Mouse (Mus musculus): ENCODE measurements around the gene Myd88. TPM values are rescaled to one million over a fixed set of nuclear protein-coding genes. Genes with fewer than 3 reads are reported as not detected.
"Not testable (repeated sequence)": the region's sequence is repeated elsewhere in the genome, so short reads cannot be mapped to it uniquely, and the experiment has no call there.

Gene Myd88
- total and polyA plus RNA-seq, 3 experiments: 14.3 to 53.6 (median 22.7) TPM

GRCm38 (mm10) chr9:119371251-119371650 is 30.0 kb upstream of the Myd88 start:
- no peak for DNase-seq (ENCODE audit: extremely low read depth)
- peaks cover 26 to 35% of the 10 kb centered on the region in 2 experiments for H3K36me3 ChIP-seq (replicated peaks in 1 of 2; ENCODE audit: control insufficient read depth in 1 of 2, insufficient read depth in 1 of 2, low read length in 1 of 2)
- no peaks in the 10 kb centered on the region for H3K27me3 ChIP-seq (replicated peaks)
- in situ Hi-C loops (cut with MboI; ENCODE audit: low pct_ligation_motif_present, low pct_unique_long_range_greater_than_20kb, low sequenced_read_pairs) (no loop called here), dilution Hi-C loops (cut with MboI; ENCODE audit: extremely low pct_ligation_motif_present, extremely low pct_unique_long_range_greater_than_20kb, low sequenced_read_pairs) (no loop called here)
- no peak overlapping the region for H3K4me2 ChIP-seq (ENCODE audit: insufficient read depth, low read depth, poor library complexity, severe bottlenecking)
- H3K27ac ChIP-seq (ENCODE audit: insufficient read depth, low read depth): no peak overlapping the region
- no peak overlapping the region for H3K9ac ChIP-seq (ENCODE audit: insufficient read depth, low read depth)
- H3K4me1 ChIP-seq (ENCODE audit: control insufficient read depth in 1 of 2, insufficient read depth in 2 of 2): 0 out of 4 replicates have a peak, but pooled peaks cover 0 to 3% of the 10 kb centered on the region in 2 experiments
- no peaks in the 10 kb centered on the region for H3K9me3 ChIP-seq (replicated peaks; ENCODE audit: low read length)
- H3K79me2 ChIP-seq (replicated peaks; ENCODE audit: control insufficient read depth, extremely low read depth, insufficient read depth, poor library complexity, severe bottlenecking): no peaks in the 10 kb centered on the region
- no peak overlapping the region for H3K4me3 ChIP-seq (replicated peaks in 1 of 3; ENCODE audit: low read depth in 2 of 3, low read length in 2 of 3, poor library complexity in 1 of 3)
- no peak for TF ChIP-seq USF1 (IDR thresholded peaks at IDR 0.05; ENCODE audit: low read depth, low read length)
- TF ChIP-seq ZC3H11A (IDR thresholded peaks at IDR 0.05; ENCODE audit: low read depth, low read length): no peak
- no peak for TF ChIP-seq MAFK (IDR thresholded peaks at IDR 0.05; ENCODE audit: insufficient replicate concordance, low read length)
- no peak for TF ChIP-seq ZNF384 (IDR thresholded peaks at IDR 0.05; ENCODE audit: low read depth, low read length)
- TF ChIP-seq UBTF (IDR thresholded peaks at IDR 0.05; ENCODE audit: low read depth, low read length): no peak
- no peak for TF ChIP-seq NRF1 (IDR thresholded peaks at IDR 0.05; ENCODE audit: low read depth, low read length)
- TF ChIP-seq NELFE (IDR thresholded peaks at IDR 0.05; ENCODE audit: low read depth, low read length): no peak
- TF ChIP-seq SMC3 (IDR thresholded peaks at IDR 0.05; ENCODE audit: low read depth, low read length): no peak

- H3K4me2 ChIP-seq (ENCODE audit: insufficient read depth, low read depth, poor library complexity, severe bottlenecking); dilution Hi-C loops (cut with MboI; ENCODE audit: extremely low pct_ligation_motif_present, extremely low pct_unique_long_range_greater_than_20kb, low sequenced_read_pairs); H3K4me3 ChIP-seq (replicated peaks in 1 of 3; ENCODE audit: low read depth in 2 of 3, low read length in 2 of 3, poor library complexity in 1 of 3); H3K79me2 ChIP-seq (replicated peaks; ENCODE audit: control insufficient read depth, extremely low read depth, insufficient read depth, poor library complexity, severe bottlenecking); DNase-seq (ENCODE audit: extremely low read depth); H3K9ac ChIP-seq (ENCODE audit: insufficient read depth, low read depth); in situ Hi-C loops (cut with MboI; ENCODE audit: low pct_ligation_motif_present, low pct_unique_long_range_greater_than_20kb, low sequenced_read_pairs); H3K27me3 ChIP-seq (replicated peaks); H3K9me3 ChIP-seq (replicated peaks; ENCODE audit: low read length); H3K4me1 ChIP-seq (ENCODE audit: control insufficient read depth in 1 of 2, insufficient read depth in 2 of 2); H3K27ac ChIP-seq (ENCODE audit: insufficient read depth, low read depth): not testable (repeated sequence)
- peaks cover 26 to 37% of the 10 kb centered on the region in 2 experiments for H3K36me3 ChIP-seq (replicated peaks in 1 of 2; ENCODE audit: control insufficient read depth in 1 of 2, insufficient read depth in 1 of 2, low read length in 1 of 2)
- TF ChIP-seq SMC3 (IDR thresholded peaks at IDR 0.05; ENCODE audit: low read depth, low read length) (peak; percentile 14; the same call in 1 of the 2 replicates), CTCF (conservative IDR thresholded peaks at IDR 0.05 in 1 of 2, IDR thresholded peaks at IDR 0.05 in 1 of 2; ENCODE audit: low read depth in 2 of 2, low read length in 2 of 2) (peak in 1 of 2 experiments; percentile 54; a peak in 2 of 4 replicates)
Observed at GRCm38 (mm10) chr9:119370770-119371169, 29.6 kb upstream of the Myd88 start.

DNA sequence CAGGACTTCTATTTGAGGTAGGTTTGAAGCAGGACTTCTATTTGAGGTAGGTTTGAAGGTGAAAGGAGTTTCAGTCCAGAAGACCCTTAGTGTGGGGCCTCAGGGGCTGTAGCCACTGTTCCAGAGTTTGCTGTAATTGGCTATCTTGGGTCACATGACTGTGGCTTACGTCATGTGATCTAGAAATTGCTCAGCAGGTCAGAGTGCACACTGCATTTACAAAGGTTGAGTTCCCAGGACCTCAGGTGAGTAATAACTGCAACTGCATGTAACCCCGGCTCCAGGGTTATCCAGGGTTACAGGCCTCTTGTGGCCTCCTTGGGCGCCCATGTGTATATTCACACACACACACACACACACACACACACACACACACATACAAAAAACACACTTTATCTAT is 27.2 kb upstream of the Myd88 start:
- Histone ChIP-seq H3K27me3 (replicated peaks) (no peaks in the 10 kb centered on the region), H3K27ac (ENCODE audit: insufficient read depth, low read depth) (no peak overlapping the region), H3K9ac (ENCODE audit: insufficient read depth, low read depth) (no peak overlapping the region), H3K9me3 (replicated peaks; ENCODE audit: low read length) (no peaks in the 10 kb centered on the region), H3K4me3 (replicated peaks in 1 of 3; ENCODE audit: low read depth in 2 of 3, low read length in 2 of 3, poor library complexity in 1 of 3) (no peak overlapping the region), H3K4me1 (ENCODE audit: control insufficient read depth in 1 of 2, insufficient read depth in 2 of 2) (0 out of 4 replicates have a peak, but pooled peaks cover 0 to 3% of the 10 kb centered on the region in 2 experiments), H3K79me2 (replicated peaks; ENCODE audit: control insufficient read depth, extremely low read depth, insufficient read depth, poor library complexity, severe bottlenecking) (no peaks in the 10 kb centered on the region), H3K4me2 (ENCODE audit: insufficient read depth, low read depth, poor library complexity, severe bottlenecking) (no peak overlapping the region), H3K36me3 (replicated peaks in 1 of 2; ENCODE audit: control insufficient read depth in 1 of 2, insufficient read depth in 1 of 2, low read length in 1 of 2) (peaks cover 22 to 38% of the 10 kb centered on the region in 2 experiments)
- DNase-seq (ENCODE audit: extremely low read depth): peak; percentile 16
- in situ Hi-C loops (cut with MboI; ENCODE audit: low pct_ligation_motif_present, low pct_unique_long_range_greater_than_20kb, low sequenced_read_pairs): no loop called here
- dilution Hi-C loops (cut with MboI; ENCODE audit: extremely low pct_ligation_motif_present, extremely low pct_unique_long_range_greater_than_20kb, low sequenced_read_pairs): no loop called here
- TF ChIP-seq USF2 (conservative IDR thresholded peaks at IDR 0.05; ENCODE audit: low read depth, low read length): peak; percentile 73
- TF ChIP-seq USF1 (IDR thresholded peaks at IDR 0.05; ENCODE audit: low read depth, low read length): peak; percentile 65
- peak; percentile 29; the same call in 1 of the 2 replicates for TF ChIP-seq BHLHE40 (IDR thresholded peaks at IDR 0.05; ENCODE audit: low read depth, low read length)
- TF ChIP-seq ZKSCAN1 (IDR thresholded peaks at IDR 0.05; ENCODE audit: borderline replicate concordance, low read depth, low read length): no peak

Data from CH12.LX (cell line).